In genomic region chr2:31823933-31824730, GRCm38 (mm10) we compare ENCODE assay signal across 7 mouse cellular contexts.
DNase-seq lines count a peak whose midpoint lies in the region.

No protein-coding gene starts in this region.

- DNase-seq in kidney, postnatal 4 days: peak; percentile 70 to 74
- DNase-seq in kidney, adult 9 months: no peak
- DNase-seq in ES-CJ7 (ENCODE audit: low read depth, low spot score): peak; percentile 39
- peak; percentile 51 to 70 for DNase-seq in cerebellum, postnatal 25 days
- DNase-seq in lung, postnatal 10 days: peak; percentile 47
- no peak for DNase-seq in ovary, postnatal 10 days (ENCODE audit: low spot score)
- no peak for DNase-seq in ovary, postnatal 36 days (ENCODE audit: low spot score)

Comparison
In these comparisons a context has a peak if more than half of its experiments do, and no peak if none do; other contexts are left out.
1. DNase-seq: peak in kidney, postnatal 4 days (2 of 2), ES-CJ7 (single experiment), cerebellum, postnatal 25 days (2 of 2) and lung, postnatal 10 days (single experiment); none in kidney, adult 9 months (single experiment), ovary, postnatal 10 days (single experiment) and ovary, postnatal 36 days (single experiment).